Mouse (Mus musculus): ENCODE results near the gene Pgf. TPM values are rescaled to one million over a fixed set of nuclear protein-coding genes. Genes with fewer than 3 reads are reported as not detected.

The Pgf gene
- 1.6 and 2.3 TPM in 2 replicates for polyA plus RNA-seq (2015; fragmentation: Nextera tagmentation; extraction: Ambion mirVana)

GRCm38 (mm10) chr12:85177740-85178239 is at the start of gene Pgf:
TSS of gene Pgf (minus strand) at chr12:85177790.

GRCm38 (mm10) chr12:85219236-85219904 is 41.8 kb upstream of the Pgf start, which contains the start of gene Eif2b2:
TSS of gene Eif2b2 (plus strand) at chr12:85219481.

GRCm38 (mm10) chr12:85151002-85151774 is 26.4 kb downstream of the Pgf start, which contains the start of gene Rps6kl1:
TSS of gene Rps6kl1 (minus strand) at chr12:85151264.

Other genes with a start within 250 kb of the Pgf start
- gene Fcf1, start 206.9 kb downstream of the Pgf start, polyA plus RNA-seq (2015; fragmentation: Nextera tagmentation; extraction: Ambion mirVana): 150 and 155 TPM in 2 replicates
- 12.0 and 12.6 TPM in 2 replicates for gene Arel1, start 206.9 kb downstream of the Pgf start, polyA plus RNA-seq (2015; fragmentation: Nextera tagmentation; extraction: Ambion mirVana)
- 16.5 and 17.2 TPM in 2 replicates for gene Ylpm1, start 181.5 kb downstream of the Pgf start, polyA plus RNA-seq (2015; fragmentation: Nextera tagmentation; extraction: Ambion mirVana)
- 4.5 and 4.8 TPM in 2 replicates for gene Prox2, start 67.0 kb downstream of the Pgf start, polyA plus RNA-seq (2015; fragmentation: Nextera tagmentation; extraction: Ambion mirVana)
- 72.5 and 78.6 TPM in 2 replicates for gene Dlst, start 67.0 kb downstream of the Pgf start, polyA plus RNA-seq (2015; fragmentation: Nextera tagmentation; extraction: Ambion mirVana)
- gene Rps6kl1, start 26.5 kb downstream of the Pgf start, polyA plus RNA-seq (2015; fragmentation: Nextera tagmentation; extraction: Ambion mirVana): 0.41 and 0.55 TPM in 2 replicates
- 49.3 and 50.6 TPM in 2 replicates for gene Eif2b2, start 41.7 kb upstream of the Pgf start, polyA plus RNA-seq (2015; fragmentation: Nextera tagmentation; extraction: Ambion mirVana)
- 3.1 and 3.9 TPM in 2 replicates for gene Mlh3, start 92.8 kb upstream of the Pgf start, polyA plus RNA-seq (2015; fragmentation: Nextera tagmentation; extraction: Ambion mirVana)
- 68.7 and 76.7 TPM in 2 replicates for gene Acyp1, start 110.6 kb upstream of the Pgf start, polyA plus RNA-seq (2015; fragmentation: Nextera tagmentation; extraction: Ambion mirVana)
- 1.9 and 2.2 TPM in 2 replicates for gene Zc2hc1c, start 110.8 kb upstream of the Pgf start, polyA plus RNA-seq (2015; fragmentation: Nextera tagmentation; extraction: Ambion mirVana)
- gene Nek9, start 161.6 kb upstream of the Pgf start, polyA plus RNA-seq (2015; fragmentation: Nextera tagmentation; extraction: Ambion mirVana): 8.3 and 10.0 TPM in 2 replicates
- 185 and 187 TPM in 2 replicates for gene Tmed10, start 197.1 kb upstream of the Pgf start, polyA plus RNA-seq (2015; fragmentation: Nextera tagmentation; extraction: Ambion mirVana)

All from spleen, postnatal 0 days (tissue).